Mouse (Mus musculus): ENCODE measurements around the gene Vmn2r23. TPM values are rescaled to one million over a fixed set of nuclear protein-coding genes. Genes with fewer than 3 reads are reported as not detected.
"Not testable (repeated sequence)": the region's sequence is repeated elsewhere in the genome, so short reads cannot be mapped to it uniquely, and the experiment has no call there.

Gene Vmn2r23
- total RNA-seq (2021): not detected

- intact Hi-C loops (cut with DNase I): no loop called here
- DNase-seq (ENCODE audit: low spot score in 2 of 2): no peak
Measured at GRCm38 (mm10) chr6:123702370-123702769, at the start of gene Vmn2r23. Gene Vmn2r23, plus strand, starts transcription at chr6:123702670.

- DNase-seq (ENCODE audit: low spot score in 2 of 2): peak in 1 of 2 experiments; percentile 15
Measured at GRCm38 (mm10) chr6:123657040-123657439, 45.4 kb upstream of the Vmn2r23 start.

GRCm38 (mm10) chr6:123696639-123697038 lies 5.8 kb upstream of the Vmn2r23 start:
- intact Hi-C loops (cut with DNase I); DNase-seq (ENCODE audit: low spot score in 2 of 2): not testable (repeated sequence)

More at GRCm38 (mm10) chr6:123657040-123657439, 45.4 kb upstream of the Vmn2r23 start:
- intact Hi-C loops (cut with DNase I): loop anchor here (2.0 kb wide), 1 partner anchor 604 kb away; no protein-coding TSS in a partner anchor

- no peak for DNase-seq (ENCODE audit: low spot score in 2 of 2)
- intact Hi-C loops (cut with DNase I): no loop called here
Measured at GRCm38 (mm10) chr6:123697213-123697612, 5.3 kb upstream of the Vmn2r23 start.

- no peak for DNase-seq (ENCODE audit: low spot score in 2 of 2)
- intact Hi-C loops (cut with DNase I): no loop called here
Measured at GRCm38 (mm10) chr6:123770031-123770430, 67.6 kb downstream of the Vmn2r23 start.

- no peak for DNase-seq (ENCODE audit: low spot score in 2 of 2)
- intact Hi-C loops (cut with DNase I): no loop called here
Measured at GRCm38 (mm10) chr6:123778579-123778978, 76.1 kb downstream of the Vmn2r23 start, which contains the start of gene Vmn2r24. Gene Vmn2r24, plus strand, starts transcription at chr6:123778879.

GRCm38 (mm10) chr6:123784857-123785256 lies 82.4 kb downstream of the Vmn2r23 start:
- DNase-seq (ENCODE audit: low spot score in 2 of 2): no peak
- intact Hi-C loops (cut with DNase I): no loop called here

GRCm38 (mm10) chr6:123793746-123794145 lies 91.3 kb downstream of the Vmn2r23 start:
- intact Hi-C loops (cut with DNase I): no loop called here
- DNase-seq (ENCODE audit: low spot score in 2 of 2): no peak

Other genes starting within 250 kb of the Vmn2r23 start
- not detected for gene Vmn2r21, start 169.3 kb upstream of the Vmn2r23 start, total RNA-seq (2021)
- gene Vmn2r22, start 51.9 kb upstream of the Vmn2r23 start, total RNA-seq (2021): not detected
- under 1 TPM in 1 of 2 experiments, not detected in 1; 0.02 TPM for gene Vmn2r24, start 76.2 kb downstream of the Vmn2r23 start, total RNA-seq (2021)
- not detected for gene Vmn2r25, start 150.8 kb downstream of the Vmn2r23 start, total RNA-seq (2021)

All from left cerebral cortex, postnatal 25 days (tissue).